Mouse (Mus musculus) embryonic facial prominence, embryonic 10.5 days (tissue): ENCODE data around the gene Prkcq. TPM values are rescaled to one million over a fixed set of nuclear protein-coding genes. Genes with fewer than 3 reads are reported as not detected.
A peak's percentile ranks its signal among the peaks of the same experiment; 100 is the strongest.

Experiments
- DNase-seq: peaks from one replicate; pipeline ENCODE4 v3.0.0-alpha.2; 2017; ENCODE audit warnings: low spot score
- H3K27ac ChIP-seq: fragments of 300-500 bp; sonication (generic); replicated peaks from 2 replicates; pipeline ENCODE4 v1.5.1; 2016; ENCODE audit warnings: mild to moderate bottlenecking
- H3K27me3 ChIP-seq: fragments of 300-500 bp; sonication (generic); replicated peaks from 2 replicates; pipeline ENCODE4 v1.6.1; 2016; ENCODE audit warnings: low read depth, mild to moderate bottlenecking; ENCODE audit not compliant: poor library complexity, severe bottlenecking
- H3K36me3 ChIP-seq: fragments of 300-500 bp; sonication (generic); replicated peaks from 2 replicates; pipeline ENCODE4 v1.6.1; 2016; ENCODE audit warnings: mild to moderate bottlenecking, moderate library complexity
- H3K4me1 ChIP-seq: fragments of 300-500 bp; sonication (generic); 2 replicates; pipeline ENCODE4 v1.6.1; 2016
- H3K4me3 ChIP-seq: fragments of 300-500 bp; sonication (generic); 2 replicates; pipeline ENCODE4 v1.5.1; 2016; ENCODE audit warnings: mild to moderate bottlenecking, moderate library complexity
- H3K9me3 ChIP-seq: fragments of 300-500 bp; sonication (generic); 2 replicates; pipeline ENCODE4 v1.6.1; 2016; ENCODE audit warnings: mild to moderate bottlenecking
- WGBS: fragments of 180-500 bp; shearing (Covaris S2); methylation state at CpG from one replicate; pipeline ENCODE4 v1.1.7; 2016; 5-methylcytosine and 5-hydroxymethylcytosine counted together
- polyA plus RNA-seq: library from polyadenylated mRNA; unstranded; fragments of >200 nt; fragmentation: Nextera tagmentation; extraction: Ambion mirVana; gene quantifications from 2 replicates; pipeline ENCODE4 v1.2.1, GENCODE M21; 2016

The Prkcq gene
- polyA plus RNA-seq, 1 experiment from 2014 or later = 1.9 TPM

GRCm38 (mm10) chr2:11238254-11238653 lies 66.3 kb downstream of the Prkcq start:
- H3K4me3 ChIP-seq = no peak overlapping the region
- no peaks in the 10 kb centered on the region for H3K27me3 ChIP-seq
- WGBS = 80% methylated on average over 4 of the region's 4 CpGs
- no peaks in the 10 kb centered on the region for H3K36me3 ChIP-seq
- no peak for DNase-seq
- no peaks in the 10 kb centered on the region for H3K9me3 ChIP-seq
- no peak overlapping the region for H3K27ac ChIP-seq
- no peaks in the 10 kb centered on the region for H3K4me1 ChIP-seq

GRCm38 (mm10) chr2:11239523-11239922 lies 67.6 kb downstream of the Prkcq start:
- H3K27ac ChIP-seq = no peak overlapping the region

GRCm38 (mm10) chr2:11245926-11246325 lies 74.0 kb downstream of the Prkcq start:
- no peak overlapping the region for H3K27ac ChIP-seq
- H3K4me1 ChIP-seq = no peaks in the 10 kb centered on the region
- no peaks in the 10 kb centered on the region for H3K27me3 ChIP-seq
- WGBS = 82% methylated on average over 7 of the region's 7 CpGs
- no peak for DNase-seq
- H3K9me3 ChIP-seq = no peaks in the 10 kb centered on the region
- H3K4me3 ChIP-seq = no peak overlapping the region
- no peaks in the 10 kb centered on the region for H3K36me3 ChIP-seq

More at GRCm38 (mm10) chr2:11239523-11239922, 67.6 kb downstream of the Prkcq start:
- no peaks in the 10 kb centered on the region for H3K9me3 ChIP-seq
- DNase-seq = no peak
- no peaks in the 10 kb centered on the region for H3K27me3 ChIP-seq
- H3K4me1 ChIP-seq = no peaks in the 10 kb centered on the region
- H3K4me3 ChIP-seq = no peak overlapping the region
- no peaks in the 10 kb centered on the region for H3K36me3 ChIP-seq

GRCm38 (mm10) chr2:11253945-11254344 lies 82.0 kb downstream of the Prkcq start:
- peak; percentile 16 for DNase-seq

GRCm38 (mm10) chr2:11254446-11254845 lies 82.5 kb downstream of the Prkcq start:
- no peak for DNase-seq
- H3K36me3 ChIP-seq = no peaks in the 10 kb centered on the region
- WGBS = 90% methylated on average over 4 of the region's 4 CpGs
- no peaks in the 10 kb centered on the region for H3K27me3 ChIP-seq
- H3K4me1 ChIP-seq = no peaks in the 10 kb centered on the region
- no peak overlapping the region for H3K27ac ChIP-seq
- no peak overlapping the region for H3K4me3 ChIP-seq
- H3K9me3 ChIP-seq = no peaks in the 10 kb centered on the region

More at GRCm38 (mm10) chr2:11253945-11254344, 82.0 kb downstream of the Prkcq start:
- H3K4me3 ChIP-seq = no peak overlapping the region
- no peak overlapping the region for H3K27ac ChIP-seq
- 65% methylated on average over 8 of the region's 8 CpGs for WGBS
- no peaks in the 10 kb centered on the region for H3K4me1 ChIP-seq
- H3K27me3 ChIP-seq = no peaks in the 10 kb centered on the region
- H3K9me3 ChIP-seq = no peaks in the 10 kb centered on the region
- H3K36me3 ChIP-seq = no peaks in the 10 kb centered on the region

GRCm38 (mm10) chr2:11257260-11257850 lies 85.4 kb downstream of the Prkcq start:
- Histone ChIP-seq H3K4me3 (no peak overlapping the region), H3K4me1 (no peaks in the 10 kb centered on the region), H3K27ac (no peak overlapping the region), H3K27me3 (no peaks in the 10 kb centered on the region), H3K36me3 (no peaks in the 10 kb centered on the region), H3K9me3 (no peaks in the 10 kb centered on the region)
- WGBS = 86% methylated on average over 6 of the region's 6 CpGs
- DNase-seq = no peak

- Histone ChIP-seq H3K4me1 (no peaks in the 10 kb centered on the region), H3K27me3 (no peaks in the 10 kb centered on the region), H3K4me3 (no peak overlapping the region), H3K27ac (no peak overlapping the region), H3K9me3 (no peaks in the 10 kb centered on the region), H3K36me3 (no peaks in the 10 kb centered on the region)
- no peak for DNase-seq
- WGBS = 88% methylated on average over 1 of the region's 1 CpGs
Measured at GRCm38 (mm10) chr2:11258181-11258580, 86.3 kb downstream of the Prkcq start.

- Histone ChIP-seq H3K27ac (no peak overlapping the region), H3K4me1 (no peaks in the 10 kb centered on the region), H3K36me3 (no peaks in the 10 kb centered on the region), H3K27me3 (no peaks in the 10 kb centered on the region), H3K4me3 (no peak overlapping the region), H3K9me3 (no peaks in the 10 kb centered on the region)
- DNase-seq = no peak
- 83% methylated on average over 5 of the region's 5 CpGs for WGBS
Measured at GRCm38 (mm10) chr2:11259361-11259760, 87.5 kb downstream of the Prkcq start.

- WGBS = 94% methylated on average over 5 of the region's 5 CpGs
- no peaks in the 10 kb centered on the region for H3K4me1 ChIP-seq
- no peaks in the 10 kb centered on the region for H3K36me3 ChIP-seq
- no peaks in the 10 kb centered on the region for H3K9me3 ChIP-seq
- H3K27me3 ChIP-seq = no peaks in the 10 kb centered on the region
- H3K27ac ChIP-seq = no peak overlapping the region
- no peak overlapping the region for H3K4me3 ChIP-seq
- no peak for DNase-seq
Measured at GRCm38 (mm10) chr2:11264836-11265235, 92.9 kb downstream of the Prkcq start.

GRCm38 (mm10) chr2:11265455-11265854 lies 93.5 kb downstream of the Prkcq start:
- 75% methylated on average over 9 of the region's 9 CpGs for WGBS
- no peak for DNase-seq
- H3K36me3 ChIP-seq = no peaks in the 10 kb centered on the region

GRCm38 (mm10) chr2:11266294-11266693 lies 94.4 kb downstream of the Prkcq start:
- 65% methylated on average over 5 of the region's 5 CpGs for WGBS
- Histone ChIP-seq H3K9me3 (no peaks in the 10 kb centered on the region), H3K36me3 (no peaks in the 10 kb centered on the region), H3K27ac (no peak overlapping the region), H3K27me3 (no peaks in the 10 kb centered on the region), H3K4me1 (no peaks in the 10 kb centered on the region), H3K4me3 (no peak overlapping the region)
- peak; percentile 18 for DNase-seq

More at GRCm38 (mm10) chr2:11265455-11265854, 93.5 kb downstream of the Prkcq start:
- Histone ChIP-seq H3K27me3 (no peaks in the 10 kb centered on the region), H3K9me3 (no peaks in the 10 kb centered on the region), H3K27ac (no peak overlapping the region), H3K4me1 (no peaks in the 10 kb centered on the region), H3K4me3 (no peak overlapping the region)

- Histone ChIP-seq H3K27me3 (no peaks in the 10 kb centered on the region), H3K9me3 (no peaks in the 10 kb centered on the region), H3K4me3 (no peak overlapping the region), H3K4me1 (no peaks in the 10 kb centered on the region), H3K36me3 (no peaks in the 10 kb centered on the region), H3K27ac (no peak overlapping the region)
- WGBS = 89% methylated on average over 7 of the region's 7 CpGs
- DNase-seq = no peak
Measured at GRCm38 (mm10) chr2:11278965-11279364, 107.1 kb downstream of the Prkcq start.

- WGBS = 74% methylated on average over 2 of the region's 2 CpGs
Measured at GRCm38 (mm10) chr2:11280247-11280646, 108.3 kb downstream of the Prkcq start.

More at GRCm38 (mm10) chr2:11280247-11280646, 108.3 kb downstream of the Prkcq start:
- no peak overlapping the region for H3K27ac ChIP-seq
- DNase-seq = no peak
- H3K27me3 ChIP-seq = no peaks in the 10 kb centered on the region
- H3K36me3 ChIP-seq = no peaks in the 10 kb centered on the region
- no peak overlapping the region for H3K4me3 ChIP-seq
- H3K4me1 ChIP-seq = no peaks in the 10 kb centered on the region
- H3K9me3 ChIP-seq = peaks cover 2% of the 10 kb centered on the region; the same call in 1 of the 2 replicates
